Mouse (Mus musculus) gastrocnemius, adult 18-20 months (tissue): Measurements from ENCODE around the gene Suv39h1. TPM values are rescaled to one million over a fixed set of nuclear protein-coding genes. Genes with fewer than 3 reads are reported as not detected.
"Not testable (repeated sequence)": the region's sequence is repeated elsewhere in the genome, so short reads cannot be mapped to it uniquely, and the experiment has no call there.

Source experiments
- DNase-seq: peaks from one replicate; pipeline ENCODE4 v3.0.0; 2021; ENCODE audit warnings: low spot score
- long read RNA-seq, 2 experiments: library from polyadenylated mRNA; stranded (forward); transcript quantifications; one replicate each; pipeline ENCODE4 v2.0.0; 2021
- total RNA-seq, 2 experiments: library from RNA; stranded (reverse); gene quantifications; 2 replicates each; pipeline ENCODE4 v1.2.3; 2021

Gene Suv39h1
- total RNA-seq, result 1 to 10 TPM; 4.5 TPM
- long read RNA-seq, experiment 1, partial matches to known transcripts, result 0 of 5 reads
- long read RNA-seq, experiment 1, other reads (novel, unspliced or antisense), result 1 of 5 reads
- long read RNA-seq, experiment 2, partial matches to known transcripts, result 1 of 5 reads
- long read RNA-seq, experiment 2, other reads (novel, unspliced or antisense), result 0 of 5 reads

- peak; percentile 93 for DNase-seq
These were observed at the start of gene Suv39h1 for GRCm38 (mm10) chrX:8074430-8075014. Gene Suv39h1 (minus strand): TSS chrX:8074760.

- DNase-seq, result no peak
These were observed 49.4 kb upstream of the Suv39h1 start for GRCm38 (mm10) chrX:8123821-8124470.

GRCm38 (mm10) chrX:8117264-8117663 is 42.7 kb upstream of the Suv39h1 start:
- no peak for DNase-seq

GRCm38 (mm10) chrX:8115275-8115674 is 40.7 kb upstream of the Suv39h1 start:
- no peak for DNase-seq

GRCm38 (mm10) chrX:8105019-8105418 is 30.5 kb upstream of the Suv39h1 start:
- no peak for DNase-seq

- DNase-seq, result no peak
These were observed 27.7 kb upstream of the Suv39h1 start for GRCm38 (mm10) chrX:8102213-8102668.

GRCm38 (mm10) chrX:8101017-8101416 is 26.5 kb upstream of the Suv39h1 start:
- no peak for DNase-seq

- DNase-seq, result no peak
These were observed 24.9 kb upstream of the Suv39h1 start for GRCm38 (mm10) chrX:8099435-8099834.

- peak; percentile 96 for DNase-seq
These were observed 22.3 kb upstream of the Suv39h1 start for GRCm38 (mm10) chrX:8096787-8097242.

- peak; percentile 77 for DNase-seq
These were observed 21.7 kb upstream of the Suv39h1 start for GRCm38 (mm10) chrX:8096068-8096786.

GRCm38 (mm10) chrX:8095546-8095945 is 21.0 kb upstream of the Suv39h1 start:
- DNase-seq, result no peak

GRCm38 (mm10) chrX:8090954-8091347 is 16.4 kb upstream of the Suv39h1 start:
- not testable (repeated sequence) for DNase-seq

- peak; percentile 2 for DNase-seq
These were observed 15.9 kb upstream of the Suv39h1 start, which contains the start of gene Was for GRCm38 (mm10) chrX:8090346-8090953. Gene Was (minus strand): TSS chrX:8090498.

GRCm38 (mm10) chrX:8089746-8090145 is 15.2 kb upstream of the Suv39h1 start:
- DNase-seq, result no peak

- DNase-seq, result no peak
These were observed 11.1 kb upstream of the Suv39h1 start for GRCm38 (mm10) chrX:8085611-8086010.

GRCm38 (mm10) chrX:8084771-8085259 is 10.3 kb upstream of the Suv39h1 start:
- no peak for DNase-seq

GRCm38 (mm10) chrX:8075104-8075503 is 544 bp upstream of the Suv39h1 start:
- DNase-seq, result no peak

GRCm38 (mm10) chrX:8073881-8074429 is 605 bp downstream of the Suv39h1 start:
- DNase-seq, result no peak

GRCm38 (mm10) chrX:8069166-8069565 is 5.4 kb downstream of the Suv39h1 start:
- DNase-seq, result no peak

- DNase-seq, result not testable (repeated sequence)
These were observed 23.3 kb downstream of the Suv39h1 start for GRCm38 (mm10) chrX:8051044-8051781.
